Mouse (Mus musculus): ENCODE results near the gene Arpc1a.

The Arpc1a gene

DNA sequence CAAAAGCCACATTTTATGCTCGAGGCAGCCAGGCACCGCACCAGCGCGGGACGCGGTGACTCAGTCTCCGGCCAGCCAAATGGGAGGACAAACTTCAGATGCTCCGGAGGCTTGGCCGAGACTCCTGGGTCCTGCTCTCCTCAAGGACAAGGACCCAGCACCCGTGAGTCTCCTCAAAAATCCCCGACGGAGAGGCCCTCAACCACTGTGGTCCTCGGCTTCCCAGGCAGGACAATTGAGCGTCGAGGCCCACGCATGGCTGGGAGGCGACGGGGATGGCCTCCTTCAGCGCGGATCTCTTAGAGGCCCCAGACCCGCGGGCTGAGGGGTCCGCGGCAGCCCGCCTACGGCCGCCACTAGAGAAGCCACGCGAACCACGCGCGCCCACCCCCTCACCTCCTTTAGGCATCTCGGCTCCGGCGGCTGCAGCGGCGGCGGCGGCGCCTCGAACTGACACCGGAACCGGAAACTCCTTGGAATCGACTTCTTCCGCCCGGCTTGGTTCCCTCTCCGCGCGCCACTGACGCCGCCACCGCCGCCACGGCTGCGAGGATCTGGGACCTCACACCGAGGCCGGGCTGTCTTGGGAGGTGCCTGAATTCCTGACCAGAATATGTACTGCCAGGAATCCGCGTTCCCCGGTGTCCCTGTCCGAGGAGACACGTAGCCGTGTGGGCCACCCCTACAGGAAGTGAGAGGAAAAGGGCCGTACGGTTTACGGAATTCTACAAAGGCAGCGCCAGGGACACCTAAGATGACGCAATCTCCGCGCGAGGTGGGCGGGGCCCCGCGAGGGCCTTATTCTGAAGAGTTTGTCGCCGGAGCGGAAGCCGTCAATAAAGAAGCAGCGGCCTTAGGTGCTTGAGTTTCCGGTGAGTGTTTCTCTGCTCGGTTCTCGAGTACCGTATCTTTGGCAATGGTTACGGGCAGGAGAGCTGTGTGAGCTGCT, 56.2 kb downstream of the Arpc1a start, which contains the start of the genes Pdap1 and Bud31:
Pdap1 (minus strand) TSS at position 668 of the 949 bp plus-strand sequence.
Bud31 (plus strand) TSS at position 792 of the 949 bp plus-strand sequence.
- peak; percentile 71 for DNase-seq (ENCODE audit: low read depth, low spot score)

DNA sequence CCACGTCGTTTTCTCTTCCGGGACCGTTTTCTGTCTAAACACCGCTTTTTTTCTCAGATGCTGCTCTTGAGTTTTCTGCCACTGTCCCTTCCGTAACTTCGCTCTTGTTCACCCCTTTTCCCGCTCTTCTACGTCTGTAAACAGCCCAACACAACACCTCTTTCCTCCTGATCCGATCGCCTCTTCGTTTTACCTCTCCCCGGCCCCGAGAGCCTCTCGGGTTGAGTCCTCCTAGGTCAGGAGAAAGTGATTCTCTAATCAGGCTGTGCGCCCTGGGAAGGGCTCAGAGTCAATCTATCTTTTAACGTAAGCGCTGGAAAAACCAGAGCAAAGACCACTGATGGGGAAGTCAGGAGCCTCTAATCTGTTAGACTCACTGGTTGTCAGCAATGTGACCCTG, 57.0 kb downstream of the Arpc1a start:
- no peak for DNase-seq (ENCODE audit: low read depth, low spot score)

DNA sequence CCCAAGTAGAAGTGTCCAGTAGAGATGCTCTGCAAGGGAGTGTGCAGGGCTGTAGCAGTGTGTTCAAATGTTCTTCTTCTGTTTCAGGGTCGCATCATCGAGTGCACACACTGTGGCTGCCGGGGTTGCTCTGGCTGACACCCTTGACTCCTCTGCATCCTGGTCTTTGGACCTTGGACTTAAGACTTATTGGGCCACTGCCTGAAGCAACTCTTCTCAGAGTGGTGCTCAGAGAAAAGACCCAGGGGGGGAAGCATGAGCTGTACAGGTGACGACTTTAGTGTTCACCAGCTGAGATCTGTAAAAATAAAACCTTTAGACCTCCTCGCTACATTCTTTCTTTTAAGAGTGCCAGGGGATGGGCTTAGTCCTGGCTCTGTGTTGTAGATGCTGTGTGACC, 64.1 kb downstream of the Arpc1a start:
- no peak for DNase-seq (ENCODE audit: low read depth, low spot score)

DNA sequence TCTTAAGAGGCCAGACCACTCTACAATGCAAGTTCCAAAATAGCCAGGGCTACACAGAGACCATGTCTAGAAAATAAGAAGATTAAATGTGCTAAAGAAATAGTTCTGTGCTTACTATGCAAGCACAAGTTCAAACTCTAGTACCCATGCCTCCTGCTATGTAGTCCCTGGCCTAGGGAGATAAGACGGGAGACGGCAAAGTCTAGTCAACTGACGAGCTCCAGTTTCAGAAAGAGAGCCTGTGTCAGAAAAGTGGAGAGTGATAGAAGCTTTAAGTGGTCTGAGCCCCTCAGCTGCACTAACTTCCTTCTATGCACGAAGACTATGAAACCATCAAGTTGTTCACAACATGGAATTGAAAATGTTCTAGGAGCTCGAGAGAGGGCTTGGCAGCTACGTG, 65.7 kb downstream of the Arpc1a start:
- no peak for DNase-seq (ENCODE audit: low read depth, low spot score)

DNA sequence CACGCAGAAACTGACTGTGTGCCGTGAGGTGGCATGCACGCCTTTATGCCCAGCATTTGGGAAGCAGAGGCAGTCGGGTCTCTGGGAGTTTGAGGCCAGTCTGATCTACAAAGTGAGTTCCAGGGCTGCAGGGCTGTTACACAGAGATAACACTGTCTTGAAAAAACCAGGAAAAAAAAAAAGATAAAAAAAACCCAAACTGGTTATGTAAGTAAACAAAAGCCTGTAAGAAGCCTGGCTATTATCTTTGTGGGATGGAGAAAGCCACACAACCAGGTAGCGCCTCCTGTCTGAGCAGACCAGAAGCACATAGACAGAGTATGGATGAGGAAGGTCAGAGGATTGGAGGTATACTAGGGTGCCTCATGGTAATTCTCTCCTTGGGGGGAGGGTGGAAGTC, 69.1 kb downstream of the Arpc1a start:
- no peak for DNase-seq (ENCODE audit: low read depth, low spot score)
